Mouse (Mus musculus) liver, adult 2 months (tissue): Measurements from ENCODE around the gene Vav1.

Experiments used
- CTCF ChIP-seq: fragments of 200-500 bp; IDR thresholded peaks from 2 replicates; pipeline ENCODE4 v1.5.1; 2011; ENCODE audit warnings: low read depth, low read length, control low read depth
- POLR2A ChIP-seq: fragments of 200-500 bp; IDR thresholded peaks from 2 replicates; pipeline ENCODE4 v1.6.1; 2011; ENCODE audit warnings: low read length, control low read depth; ENCODE audit not compliant: insufficient read depth; ENCODE audit errors: extremely low read depth

- TF ChIP-seq POLR2A (no peak), CTCF (no peak)
Measured at GRCm38 (mm10) chr17:57285077-57285476, 6.2 kb downstream of the Vav1 start.
